Mouse (Mus musculus): ENCODE data around the gene Ppp1r3c.

DNA sequence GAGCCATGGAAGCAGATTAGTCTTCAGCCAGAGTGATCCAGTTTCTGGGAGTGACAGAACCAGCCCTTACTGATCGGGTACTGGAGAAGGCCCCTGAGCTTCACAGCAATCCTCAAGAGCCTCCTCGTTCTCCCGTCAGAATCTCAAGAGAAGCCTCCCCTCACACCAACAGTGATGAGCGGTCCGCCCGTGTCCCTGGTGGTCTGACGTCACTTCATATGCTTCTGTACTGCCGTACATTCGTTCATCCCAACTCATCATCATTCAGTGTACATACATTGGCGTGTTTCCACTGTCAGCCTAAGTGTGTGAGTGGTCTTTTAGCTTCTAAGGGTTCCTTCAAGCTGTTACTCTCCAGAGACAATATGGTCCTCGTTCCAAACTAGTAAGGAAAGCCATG lies 50.4 kb downstream of the Ppp1r3c start:
- TF ChIP-seq HCFC1 (IDR thresholded peaks at IDR 0.05; ENCODE audit: borderline replicate concordance, insufficient read depth, low read length) (no peak), MAFK (IDR thresholded peaks at IDR 0.05; ENCODE audit: insufficient read depth, low read depth, low read length) (no peak), CHD2 (IDR thresholded peaks at IDR 0.05; ENCODE audit: low read depth, low read length) (no peak), ZC3H11A (IDR thresholded peaks at IDR 0.05; ENCODE audit: borderline replicate concordance, low read depth, low read length) (no peak)
